Mouse (Mus musculus): ENCODE data around the gene Elovl4. TPM values are rescaled to one million over a fixed set of nuclear protein-coding genes. Genes with fewer than 3 reads are reported as not detected.

Elovl4 gene
- total RNA-seq (2014; rRNA removed), result 57.8 and 75.6 TPM in 2 replicates
- 112 and 123 TPM in 2 replicates for polyA plus RNA-seq (2015; fragmentation: Nextera tagmentation; extraction: Ambion mirVana)

- Histone ChIP-seq H3K27ac (ENCODE audit: low read depth, low read length) (peak within 1 kb of the TSS; percentile 96), H3K4me1 (ENCODE audit: insufficient read depth) (peaks cover 4% of the 10 kb centered on the region; the same call in 1 of the 2 replicates), H3K4me3 (ENCODE audit: low read depth, low read length) (peak within 1 kb of the TSS; percentile 88), H3K9me3 (ENCODE audit: low read length) (no peaks in the 10 kb centered on the region), H3K4me2 (ENCODE audit: low read depth) (peak within 1 kb of the TSS; percentile 72), H3K36me3 (ENCODE audit: insufficient read depth) (no peaks in the 10 kb centered on the region), H3K27me3 (ENCODE audit: insufficient read depth, low read length) (no peaks in the 10 kb centered on the region), H3K9ac (peak within 1 kb of the TSS; percentile 98)
- peak; percentile 93 for ATAC-seq
- no peak for TF ChIP-seq CTCF (IDR thresholded peaks at IDR 0.05; ENCODE audit: low read depth)
- peak; percentile 93 for DNase-seq
- 3% methylated on average over 58 of the region's 71 CpGs for WGBS
Observed at GRCm38 (mm10) chr9:83805977-83806815, at the start of gene Elovl4. Gene Elovl4, minus strand, starts transcription at chr9:83806277.

GRCm38 (mm10) chr9:83852464-83852863, 46.4 kb upstream of the Elovl4 start:
- DNase-seq (no peak), ATAC-seq (no peak)
- 92% methylated on average over 3 of the region's 3 CpGs for WGBS
- H3K27me3 ChIP-seq (ENCODE audit: insufficient read depth, low read length), result no peaks in the 10 kb centered on the region
- no peaks in the 10 kb centered on the region for H3K4me1 ChIP-seq (ENCODE audit: insufficient read depth)
- H3K9me3 ChIP-seq (ENCODE audit: low read length), result no peaks in the 10 kb centered on the region
- no peak overlapping the region for H3K4me2 ChIP-seq (ENCODE audit: low read depth)
- no peak overlapping the region for H3K4me3 ChIP-seq (ENCODE audit: low read depth, low read length)
- no peak overlapping the region for H3K27ac ChIP-seq (ENCODE audit: low read depth, low read length)
- no peak overlapping the region for H3K9ac ChIP-seq
- no peak for TF ChIP-seq CTCF (IDR thresholded peaks at IDR 0.05; ENCODE audit: low read depth)
- no peaks in the 10 kb centered on the region for H3K36me3 ChIP-seq (ENCODE audit: insufficient read depth)

- H3K4me1 ChIP-seq (ENCODE audit: insufficient read depth), result peaks cover 4% of the 10 kb centered on the region
- no peaks in the 10 kb centered on the region for H3K36me3 ChIP-seq (ENCODE audit: insufficient read depth)
- H3K4me2 ChIP-seq (ENCODE audit: low read depth), result peak overlapping the region; percentile 96
- no peak for TF ChIP-seq CTCF (IDR thresholded peaks at IDR 0.05; ENCODE audit: low read depth)
- peak; percentile 26; the same call in 1 of the 2 replicates for ATAC-seq
- peak overlapping the region; percentile 52 for H3K4me3 ChIP-seq (ENCODE audit: low read depth, low read length)
- peak overlapping the region; percentile 82 for H3K9ac ChIP-seq
- no peak for DNase-seq
- H3K9me3 ChIP-seq (ENCODE audit: low read length), result no peaks in the 10 kb centered on the region
- no peaks in the 10 kb centered on the region for H3K27me3 ChIP-seq (ENCODE audit: insufficient read depth, low read length)
- 4% methylated on average over 27 of the region's 27 CpGs for WGBS
- no peak overlapping the region for H3K27ac ChIP-seq (ENCODE audit: low read depth, low read length)
Observed at GRCm38 (mm10) chr9:83834748-83835313, 28.8 kb upstream of the Elovl4 start.

- 3% methylated on average over 38 of the region's 38 CpGs for WGBS
- H3K4me1 ChIP-seq (ENCODE audit: insufficient read depth), result peaks cover 4% of the 10 kb centered on the region
- H3K9ac ChIP-seq, result peak within 1 kb of the TSS; percentile 82
- H3K9me3 ChIP-seq (ENCODE audit: low read length), result no peaks in the 10 kb centered on the region
- ATAC-seq (peak; percentile 99), DNase-seq (peak; percentile 96)
- H3K36me3 ChIP-seq (ENCODE audit: insufficient read depth), result no peaks in the 10 kb centered on the region
- no peaks in the 10 kb centered on the region for H3K27me3 ChIP-seq (ENCODE audit: insufficient read depth, low read length)
- H3K27ac ChIP-seq (ENCODE audit: low read depth, low read length), result peak within 1 kb of the TSS; percentile 93
- no peak for TF ChIP-seq CTCF (IDR thresholded peaks at IDR 0.05; ENCODE audit: low read depth)
- H3K4me2 ChIP-seq (ENCODE audit: low read depth), result peak within 1 kb of the TSS; percentile 96
- H3K4me3 ChIP-seq (ENCODE audit: low read depth, low read length), result peak within 1 kb of the TSS; percentile 52
Observed at GRCm38 (mm10) chr9:83833811-83834747, 28.0 kb upstream of the Elovl4 start, which contains the start of gene Ttk. Gene Ttk, plus strand, starts transcription at chr9:83834689.

GRCm38 (mm10) chr9:83831152-83831551, 25.1 kb upstream of the Elovl4 start:
- Histone ChIP-seq H3K4me2 (ENCODE audit: low read depth) (no peak overlapping the region), H3K9ac (no peak overlapping the region), H3K27ac (ENCODE audit: low read depth, low read length) (no peak overlapping the region), H3K36me3 (ENCODE audit: insufficient read depth) (no peaks in the 10 kb centered on the region), H3K4me3 (ENCODE audit: low read depth, low read length) (no peak overlapping the region), H3K27me3 (ENCODE audit: insufficient read depth, low read length) (no peaks in the 10 kb centered on the region), H3K4me1 (ENCODE audit: insufficient read depth) (peaks cover 4% of the 10 kb centered on the region; the same call in 1 of the 2 replicates), H3K9me3 (ENCODE audit: low read length) (no peaks in the 10 kb centered on the region)
- ATAC-seq (no peak), DNase-seq (no peak)
- no peak for TF ChIP-seq CTCF (IDR thresholded peaks at IDR 0.05; ENCODE audit: low read depth)
- 71% methylated on average over 8 of the region's 8 CpGs for WGBS

- DNase-seq, result no peak
- no peak overlapping the region for H3K4me2 ChIP-seq (ENCODE audit: low read depth)
- no peak overlapping the region for H3K27ac ChIP-seq (ENCODE audit: low read depth, low read length)
- H3K9me3 ChIP-seq (ENCODE audit: low read length), result no peaks in the 10 kb centered on the region
- no peak for TF ChIP-seq CTCF (IDR thresholded peaks at IDR 0.05; ENCODE audit: low read depth)
- H3K9ac ChIP-seq, result no peak overlapping the region
- no peaks in the 10 kb centered on the region for H3K36me3 ChIP-seq (ENCODE audit: insufficient read depth)
- WGBS, result 89% methylated on average over 5 of the region's 5 CpGs
- H3K4me1 ChIP-seq (ENCODE audit: insufficient read depth), result peaks cover 1% of the 10 kb centered on the region; the same call in 1 of the 2 replicates
- ATAC-seq, result no peak
- H3K27me3 ChIP-seq (ENCODE audit: insufficient read depth, low read length), result no peaks in the 10 kb centered on the region
- no peak overlapping the region for H3K4me3 ChIP-seq (ENCODE audit: low read depth, low read length)
Observed at GRCm38 (mm10) chr9:83829896-83830295, 23.8 kb upstream of the Elovl4 start.
